Mouse (Mus musculus): ENCODE data around the gene Vmn2r84. TPM values are rescaled to one million over a fixed set of nuclear protein-coding genes. Genes with fewer than 3 reads are reported as not detected.
"Not testable (repeated sequence)": the region's sequence is repeated elsewhere in the genome, so short reads cannot be mapped to it uniquely, and the experiment has no call there.

Gene Vmn2r84
- not detected in 2 replicates for polyA plus RNA-seq (2015; fragmentation: Nextera tagmentation; extraction: Ambion mirVana)

- no peak within 1 kb of the TSS for H3K4me2 ChIP-seq (replicated peaks; ENCODE audit: low read depth)
- H3K4me1 ChIP-seq (replicated peaks; ENCODE audit: control insufficient read depth, insufficient read depth, low read length), result no peaks in the 10 kb centered on the region
- H3K4me3 ChIP-seq (ENCODE audit: low read depth, low read length), result no peak within 1 kb of the TSS
- H3K36me3 ChIP-seq (ENCODE audit: control insufficient read depth, insufficient read depth), result no peaks in the 10 kb centered on the region
- TF ChIP-seq CTCF (IDR thresholded peaks at IDR 0.05; ENCODE audit: low read depth), result no peak
- no peaks in the 10 kb centered on the region for H3K9me3 ChIP-seq (ENCODE audit: control insufficient read depth)
- H3K27ac ChIP-seq (ENCODE audit: low read depth, low read length), result no peak within 1 kb of the TSS
- H3K9ac ChIP-seq (ENCODE audit: low read depth, low read length), result no peak within 1 kb of the TSS
- H3K27me3 ChIP-seq (replicated peaks; ENCODE audit: control insufficient read depth, insufficient read depth, low read length), result no peaks in the 10 kb centered on the region
- ATAC-seq, result no peak
These were observed at the start of gene Vmn2r84 for GRCm38 (mm10) chr10:130394232-130394631. Gene Vmn2r84, minus strand, starts transcription at chr10:130394332.

GRCm38 (mm10) chr10:130434185-130434898 lies 40.2 kb upstream of the Vmn2r84 start:
- H3K4me3 ChIP-seq (ENCODE audit: low read depth, low read length); H3K36me3 ChIP-seq (ENCODE audit: control insufficient read depth, insufficient read depth); H3K27ac ChIP-seq (ENCODE audit: low read depth, low read length); ATAC-seq; H3K9me3 ChIP-seq (ENCODE audit: control insufficient read depth); H3K9ac ChIP-seq (ENCODE audit: low read depth, low read length); H3K4me1 ChIP-seq (replicated peaks; ENCODE audit: control insufficient read depth, insufficient read depth, low read length); H3K27me3 ChIP-seq (replicated peaks; ENCODE audit: control insufficient read depth, insufficient read depth, low read length); H3K4me2 ChIP-seq (replicated peaks; ENCODE audit: low read depth): not testable (repeated sequence)
- WGBS, result 85% methylated on average over 11 of the region's 11 CpGs

DNA sequence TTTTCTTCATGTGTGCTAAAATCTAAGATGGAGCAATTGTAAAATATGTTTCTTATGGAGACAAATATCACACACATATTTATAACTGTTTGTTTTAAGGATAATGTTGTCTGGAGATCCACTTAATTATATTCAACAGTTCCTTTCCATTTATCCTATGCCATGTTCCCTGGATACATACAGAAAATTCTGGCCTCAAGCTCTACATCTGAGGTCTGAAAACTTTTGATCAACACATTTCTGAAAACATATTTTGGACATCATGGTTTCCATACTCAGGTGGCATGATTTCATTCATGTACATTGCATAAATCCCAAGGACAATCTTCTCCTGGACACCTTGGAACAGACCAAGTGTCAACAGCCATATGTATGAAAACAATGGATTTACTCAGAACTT lies 35.5 kb upstream of the Vmn2r84 start, which contains the start of gene Vmn2r85:
TSS of gene Vmn2r85 (minus strand) at position 101 of the 400 bp plus-strand sequence.
- H3K9ac ChIP-seq (ENCODE audit: low read depth, low read length); H3K4me2 ChIP-seq (replicated peaks; ENCODE audit: low read depth); H3K27me3 ChIP-seq (replicated peaks; ENCODE audit: control insufficient read depth, insufficient read depth, low read length); H3K27ac ChIP-seq (ENCODE audit: low read depth, low read length); H3K4me1 ChIP-seq (replicated peaks; ENCODE audit: control insufficient read depth, insufficient read depth, low read length); ATAC-seq; H3K36me3 ChIP-seq (ENCODE audit: control insufficient read depth, insufficient read depth); H3K4me3 ChIP-seq (ENCODE audit: low read depth, low read length); H3K9me3 ChIP-seq (ENCODE audit: control insufficient read depth): not testable (repeated sequence)

GRCm38 (mm10) chr10:130422368-130422767 lies 28.2 kb upstream of the Vmn2r84 start:
- not testable (repeated sequence) for H3K4me3 ChIP-seq (ENCODE audit: low read depth, low read length); H3K4me1 ChIP-seq (replicated peaks; ENCODE audit: control insufficient read depth, insufficient read depth, low read length); H3K27ac ChIP-seq (ENCODE audit: low read depth, low read length); H3K9me3 ChIP-seq (ENCODE audit: control insufficient read depth); H3K9ac ChIP-seq (ENCODE audit: low read depth, low read length); H3K36me3 ChIP-seq (ENCODE audit: control insufficient read depth, insufficient read depth); H3K4me2 ChIP-seq (replicated peaks; ENCODE audit: low read depth); H3K27me3 ChIP-seq (replicated peaks; ENCODE audit: control insufficient read depth, insufficient read depth, low read length); ATAC-seq
- WGBS, result 62% methylated on average over 2 of the region's 2 CpGs

GRCm38 (mm10) chr10:130420401-130420800 lies 26.3 kb upstream of the Vmn2r84 start:
- H3K27me3 ChIP-seq (replicated peaks; ENCODE audit: control insufficient read depth, insufficient read depth, low read length), result no peaks in the 10 kb centered on the region
- H3K4me1 ChIP-seq (replicated peaks; ENCODE audit: control insufficient read depth, insufficient read depth, low read length), result no peaks in the 10 kb centered on the region
- no peaks in the 10 kb centered on the region for H3K9me3 ChIP-seq (ENCODE audit: control insufficient read depth)
- H3K4me3 ChIP-seq (ENCODE audit: low read depth, low read length), result no peak overlapping the region
- ATAC-seq, result no peak
- TF ChIP-seq CTCF (IDR thresholded peaks at IDR 0.05; ENCODE audit: low read depth), result no peak
- WGBS, result 88% methylated on average over 3 of the region's 3 CpGs
- no peak overlapping the region for H3K9ac ChIP-seq (ENCODE audit: low read depth, low read length)
- H3K4me2 ChIP-seq (replicated peaks; ENCODE audit: low read depth), result no peak overlapping the region
- H3K27ac ChIP-seq (ENCODE audit: low read depth, low read length), result no peak overlapping the region
- H3K36me3 ChIP-seq (ENCODE audit: control insufficient read depth, insufficient read depth), result no peaks in the 10 kb centered on the region

- not testable (repeated sequence) for H3K4me2 ChIP-seq (replicated peaks; ENCODE audit: low read depth); H3K27me3 ChIP-seq (replicated peaks; ENCODE audit: control insufficient read depth, insufficient read depth, low read length); H3K9ac ChIP-seq (ENCODE audit: low read depth, low read length); H3K9me3 ChIP-seq (ENCODE audit: control insufficient read depth); H3K27ac ChIP-seq (ENCODE audit: low read depth, low read length); H3K4me3 ChIP-seq (ENCODE audit: low read depth, low read length); H3K36me3 ChIP-seq (ENCODE audit: control insufficient read depth, insufficient read depth); ATAC-seq; H3K4me1 ChIP-seq (replicated peaks; ENCODE audit: control insufficient read depth, insufficient read depth, low read length)
- 46% methylated on average over 2 of the region's 2 CpGs for WGBS
These were observed 25.8 kb upstream of the Vmn2r84 start for GRCm38 (mm10) chr10:130419954-130420353.

- not testable (repeated sequence) for H3K36me3 ChIP-seq (ENCODE audit: control insufficient read depth, insufficient read depth); H3K9me3 ChIP-seq (ENCODE audit: control insufficient read depth); ATAC-seq
These were observed 22.2 kb upstream of the Vmn2r84 start for GRCm38 (mm10) chr10:130416352-130416751.

DNA sequence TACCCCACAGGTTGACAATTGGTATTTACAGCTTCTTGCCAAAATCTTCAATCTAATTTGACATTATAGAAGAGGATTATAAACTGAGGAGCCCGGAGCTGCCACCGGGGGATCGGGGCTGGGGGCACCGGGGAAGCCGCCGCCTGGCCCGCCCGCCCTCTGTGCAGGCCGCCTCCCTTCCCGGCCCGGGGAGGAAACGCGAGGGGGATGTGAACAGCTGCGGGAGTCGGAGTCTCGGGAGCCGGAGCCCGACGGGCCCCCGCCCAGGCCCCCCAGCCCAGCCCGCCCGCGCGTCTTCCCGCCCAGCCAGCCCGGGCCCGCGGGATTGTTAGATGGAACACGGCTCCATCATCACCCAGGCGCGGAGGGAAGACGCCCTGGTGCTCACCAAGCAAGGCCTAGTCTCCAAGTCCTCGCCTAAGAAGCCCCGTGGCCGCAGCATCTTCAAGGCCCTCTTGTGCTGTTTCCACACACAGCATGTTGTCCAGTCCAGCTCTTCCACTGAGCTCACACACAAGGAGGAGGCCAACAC lies 18.1 kb upstream of the Vmn2r84 start:
- not testable (repeated sequence) for H3K9me3 ChIP-seq (ENCODE audit: control insufficient read depth); H3K36me3 ChIP-seq (ENCODE audit: control insufficient read depth, insufficient read depth); H3K4me2 ChIP-seq (replicated peaks; ENCODE audit: low read depth); H3K27ac ChIP-seq (ENCODE audit: low read depth, low read length); H3K4me3 ChIP-seq (ENCODE audit: low read depth, low read length); H3K4me1 ChIP-seq (replicated peaks; ENCODE audit: control insufficient read depth, insufficient read depth, low read length); H3K27me3 ChIP-seq (replicated peaks; ENCODE audit: control insufficient read depth, insufficient read depth, low read length); H3K9ac ChIP-seq (ENCODE audit: low read depth, low read length)
- WGBS, result 62% methylated on average over 27 of the region's 35 CpGs
- ATAC-seq, result peak; percentile 28; the same call in 1 of the 2 replicates

More at GRCm38 (mm10) chr10:130416352-130416751, 22.2 kb upstream of the Vmn2r84 start:
- not testable (repeated sequence) for H3K27me3 ChIP-seq (replicated peaks; ENCODE audit: control insufficient read depth, insufficient read depth, low read length); H3K4me1 ChIP-seq (replicated peaks; ENCODE audit: control insufficient read depth, insufficient read depth, low read length); H3K4me2 ChIP-seq (replicated peaks; ENCODE audit: low read depth); H3K9ac ChIP-seq (ENCODE audit: low read depth, low read length); H3K27ac ChIP-seq (ENCODE audit: low read depth, low read length); H3K4me3 ChIP-seq (ENCODE audit: low read depth, low read length)
